ENCODE assay signal across 25 mouse cellular contexts in the genomic region with DNA sequence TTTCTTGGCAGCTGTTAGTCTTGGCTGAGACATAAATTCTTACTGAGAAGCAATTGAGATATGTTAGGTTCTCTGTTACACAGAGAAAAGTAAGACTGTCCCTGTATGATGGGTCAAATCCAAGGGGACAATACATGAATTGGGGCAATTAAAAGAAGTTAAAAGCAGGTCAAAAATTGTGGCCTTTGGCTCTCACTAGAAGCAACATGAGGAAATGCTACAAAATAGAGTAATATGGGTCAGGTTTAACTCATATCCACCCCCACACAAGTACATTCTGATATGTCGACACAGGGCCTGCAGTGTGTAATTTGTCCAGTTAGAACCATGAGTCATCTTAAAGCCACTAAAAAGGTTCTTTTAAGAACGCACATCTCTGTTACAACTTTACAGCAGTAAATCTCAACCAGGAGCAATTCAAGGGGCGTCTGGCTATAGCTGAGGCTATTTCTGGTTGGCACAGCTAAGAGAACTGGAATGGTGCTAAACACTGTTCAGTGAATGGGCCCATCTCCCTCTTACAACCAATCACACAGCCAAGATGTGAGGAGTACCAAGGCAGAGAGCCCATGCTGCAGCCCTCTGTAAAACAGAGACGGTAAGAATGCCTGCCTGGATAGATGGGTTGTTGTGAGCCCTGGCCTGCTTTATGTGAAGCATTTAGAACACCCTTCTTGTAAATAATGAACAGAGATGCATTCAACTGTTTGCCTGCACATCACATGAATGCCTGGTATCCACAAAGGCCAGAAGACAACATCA. TPM values are rescaled to one million over a fixed set of nuclear protein-coding genes. Genes with fewer than 3 reads are reported as not detected.
DNase-seq lines count a peak whose midpoint lies in the region; ATAC-seq and TF ChIP-seq lines count a peak whose summit lies in the region.
"Had no signal": no experiment of that assay in that cellular context is flagged by ENCODE, and none has a peak within 500 bp of the region (broad histone marks: within the 10 kb centered on the region; RNA-seq: fewer than 3 reads in every experiment).

No protein-coding gene starts in this region.

- peak; percentile 9 for DNase-seq in embryonic facial prominence, embryonic 14.5 days (ENCODE audit: low spot score)
- no peak for DNase-seq in embryonic facial prominence, embryonic 10.5 days (ENCODE audit: low spot score)
- no peak for DNase-seq in lung, postnatal 10 days
- peak; percentile 74 for DNase-seq in fibroblast of lung, adult 2 months (ENCODE audit: low read depth)
- no peak for DNase-seq in stomach, postnatal 0 days (ENCODE audit: low spot score)
- no peak for DNase-seq in cerebellum, adult 11-12 months
- DNase-seq: adrenal gland, postnatal 10 days; cerebellum, adult 9-10 months; gastrocnemius, postnatal 36 days; kidney, adult 18-20 months; kidney, postnatal 25 days; layer of hippocampus, adult 9-11 months; spleen, adult 18-20 months had no signal

- ATAC-seq in embryonic facial prominence, embryonic 14.5 days (ENCODE audit: low read depth) = no peak
- ATAC-seq in lung, embryonic 16.5 days (ENCODE audit: low read depth) = no peak
- ATAC-seq in stomach, postnatal 0 days (ENCODE audit: low FRiP score, low TSS enrichment) = 0 out of 2 replicates have a peak, but pooled peaks have one; percentile 48
- no peak for ATAC-seq in activated CD4-positive, CD25-positive, alpha-beta regulatory T cell, adult 4 months
- ATAC-seq: midbrain, embryonic 15.5 days had no signal

- H3K4me2 ChIP-seq in embryonic facial prominence, embryonic 14.5 days (ENCODE audit: low read depth, low read length) = no peak overlapping the region
- H3K4me2 ChIP-seq in lung, embryonic 16.5 days (ENCODE audit: low read depth, low read length) = no peak overlapping the region
- H3K4me2 ChIP-seq in stomach, postnatal 0 days (replicated peaks; ENCODE audit: low read depth) = no peak overlapping the region
- H3K4me2 ChIP-seq: embryonic facial prominence, embryonic 13.5 days; forebrain, embryonic 12.5 days; hindbrain, embryonic 14.5 days; lung, embryonic 15.5 days; midbrain, embryonic 15.5 days; stomach, embryonic 15.5 days had no signal

- no peaks in the 10 kb centered on the region for H3K9me3 ChIP-seq in embryonic facial prominence, embryonic 14.5 days (ENCODE audit: control insufficient read depth, low read length)
- H3K9me3 ChIP-seq in embryonic facial prominence, embryonic 10.5 days = no peaks in the 10 kb centered on the region
- H3K9me3 ChIP-seq in lung, embryonic 16.5 days (ENCODE audit: control insufficient read depth, low read length) = no peaks in the 10 kb centered on the region; the same call in 1 of the 2 replicates
- no peaks in the 10 kb centered on the region for H3K9me3 ChIP-seq in stomach, postnatal 0 days (ENCODE audit: control insufficient read depth, low read length)
- H3K9me3 ChIP-seq: lung, embryonic 15.5 days; midbrain, embryonic 15.5 days; stomach, embryonic 15.5 days had no signal

- H3K27ac ChIP-seq in embryonic facial prominence, embryonic 14.5 days (replicated peaks; ENCODE audit: low read depth, low read length) = no peak overlapping the region
- H3K27ac ChIP-seq in embryonic facial prominence, embryonic 10.5 days (replicated peaks) = no peak overlapping the region
- H3K27ac ChIP-seq in lung, embryonic 16.5 days (ENCODE audit: low read length) = peak overlapping the region; percentile 7; the same call in 1 of the 2 replicates
- no peak overlapping the region for H3K27ac ChIP-seq in stomach, postnatal 0 days (replicated peaks)
- H3K27ac ChIP-seq: embryonic facial prominence, embryonic 13.5 days; forebrain, embryonic 12.5 days; hindbrain, embryonic 14.5 days; lung, embryonic 15.5 days; midbrain, embryonic 15.5 days; stomach, embryonic 15.5 days had no signal

- TF ChIP-seq EP300 in stomach, postnatal 0 days (optimal IDR thresholded peaks at IDR 0.05) = no peak

- no peak overlapping the region for H3K4me3 ChIP-seq in embryonic facial prominence, embryonic 14.5 days (ENCODE audit: low read depth, low read length)
- H3K4me3 ChIP-seq in embryonic facial prominence, embryonic 10.5 days = no peak overlapping the region
- H3K4me3 ChIP-seq in lung, embryonic 16.5 days (ENCODE audit: low read length) = no peak overlapping the region
- H3K4me3 ChIP-seq in stomach, postnatal 0 days (ENCODE audit: low read depth, low read length) = no peak overlapping the region
- H3K4me3 ChIP-seq: embryonic facial prominence, embryonic 13.5 days; forebrain, embryonic 12.5 days; lung, embryonic 15.5 days; midbrain, embryonic 15.5 days; stomach, embryonic 15.5 days had no signal

- H3K4me1 ChIP-seq in embryonic facial prominence, embryonic 14.5 days (ENCODE audit: control insufficient read depth, insufficient read depth, low read length) = no peaks in the 10 kb centered on the region
- no peaks in the 10 kb centered on the region for H3K4me1 ChIP-seq in embryonic facial prominence, embryonic 10.5 days
- peaks cover 3% of the 10 kb centered on the region for H3K4me1 ChIP-seq in lung, embryonic 16.5 days (replicated peaks; ENCODE audit: control insufficient read depth, insufficient read depth, low read length)
- no peaks in the 10 kb centered on the region for H3K4me1 ChIP-seq in stomach, postnatal 0 days (replicated peaks; ENCODE audit: control insufficient read depth, insufficient read depth)
- H3K4me1 ChIP-seq: embryonic facial prominence, embryonic 13.5 days; forebrain, embryonic 12.5 days; midbrain, embryonic 15.5 days; stomach, embryonic 15.5 days had no signal

- WGBS in embryonic facial prominence, embryonic 14.5 days = 62% methylated on average over 4 of the region's 4 CpGs
- WGBS in embryonic facial prominence, embryonic 10.5 days = 83% methylated on average over 4 of the region's 4 CpGs
- WGBS in lung, embryonic 16.5 days = 59% methylated on average over 4 of the region's 4 CpGs
- 49% methylated on average over 4 of the region's 4 CpGs for WGBS in stomach, postnatal 0 days

- peaks cover 4% of the 10 kb centered on the region; the same call in 1 of the 2 replicates for H3K27me3 ChIP-seq in embryonic facial prominence, embryonic 14.5 days (replicated peaks; ENCODE audit: control insufficient read depth, insufficient read depth, low read length)
- no peaks in the 10 kb centered on the region for H3K27me3 ChIP-seq in embryonic facial prominence, embryonic 10.5 days (replicated peaks; ENCODE audit: low read depth, poor library complexity, severe bottlenecking)
- no peaks in the 10 kb centered on the region for H3K27me3 ChIP-seq in lung, embryonic 16.5 days (ENCODE audit: control insufficient read depth, insufficient read depth, low read depth, low read length)
- H3K27me3 ChIP-seq in stomach, postnatal 0 days (ENCODE audit: control insufficient read depth, insufficient read depth, low read length) = no peaks in the 10 kb centered on the region
- H3K27me3 ChIP-seq: embryonic facial prominence, embryonic 13.5 days; forebrain, embryonic 12.5 days; lung, embryonic 15.5 days; midbrain, embryonic 15.5 days; stomach, embryonic 15.5 days had no signal

- H3K36me3 ChIP-seq in embryonic facial prominence, embryonic 14.5 days (ENCODE audit: control insufficient read depth, insufficient read depth, low read length) = no peaks in the 10 kb centered on the region
- H3K36me3 ChIP-seq in embryonic facial prominence, embryonic 10.5 days (replicated peaks) = no peaks in the 10 kb centered on the region
- H3K36me3 ChIP-seq in lung, embryonic 16.5 days (ENCODE audit: control insufficient read depth, insufficient read depth, low read length) = peaks cover 3% of the 10 kb centered on the region; the same call in 1 of the 2 replicates
- no peaks in the 10 kb centered on the region for H3K36me3 ChIP-seq in stomach, postnatal 0 days (ENCODE audit: control insufficient read depth, insufficient read depth, low read length)
- H3K36me3 ChIP-seq: forebrain, embryonic 12.5 days; lung, embryonic 15.5 days; midbrain, embryonic 15.5 days; stomach, embryonic 15.5 days had no signal

- no peak overlapping the region for H3K9ac ChIP-seq in embryonic facial prominence, embryonic 14.5 days (ENCODE audit: low read depth, low read length)
- H3K9ac ChIP-seq in lung, embryonic 16.5 days (ENCODE audit: low read length) = no peak overlapping the region
- no peak overlapping the region for H3K9ac ChIP-seq in stomach, postnatal 0 days (ENCODE audit: low read length)
- H3K9ac ChIP-seq: embryonic facial prominence, embryonic 13.5 days; forebrain, embryonic 12.5 days; hindbrain, embryonic 14.5 days; lung, embryonic 15.5 days; midbrain, embryonic 15.5 days; stomach, embryonic 15.5 days had no signal

- no peak for TF ChIP-seq CTCF in stomach, postnatal 0 days (IDR thresholded peaks at IDR 0.05; ENCODE audit: low read depth)

RNA-seq across cellular contexts. Expression of gene Ifne, which starts 48.5 kb away (rescaled TPM):
- not detected in 2 replicates for polyA plus RNA-seq in embryonic facial prominence, embryonic 14.5 days (2014; fragmentation: Nextera tagmentation; extraction: Ambion mirVana)
- polyA plus RNA-seq in embryonic facial prominence, embryonic 10.5 days (2016; fragmentation: Nextera tagmentation; extraction: Ambion mirVana) = not detected in 2 replicates
- not detected in 2 replicates for polyA plus RNA-seq in lung, embryonic 16.5 days (2015; fragmentation: Nextera tagmentation; extraction: Ambion mirVana)
- 0.85 and 1.1 TPM in 2 replicates for polyA plus RNA-seq in stomach, postnatal 0 days (2015; fragmentation: Nextera tagmentation; extraction: Ambion mirVana)
- polyA plus RNA-seq in activated CD4-positive, CD25-positive, alpha-beta regulatory T cell, adult 4 months (2017; shearing (Covaris generic)) = not detected
- polyA plus RNA-seq: cortical plate, adult 2 months; embryonic facial prominence, embryonic 13.5 days; forebrain, embryonic 12.5 days; hindbrain, embryonic 14.5 days; limb, embryonic 14.5 days; lung, embryonic 15.5 days; midbrain, embryonic 15.5 days; neural tube, embryonic 11.5 days; stomach, embryonic 15.5 days; thymus, postnatal 0 days had no signal

Comparison
In these comparisons a context has a peak if more than half of its experiments do, and no peak if none do; other contexts are left out.
1. DNase-seq: peak in embryonic facial prominence, embryonic 14.5 days (single experiment) and fibroblast of lung, adult 2 months (single experiment); none in embryonic facial prominence, embryonic 10.5 days (single experiment), lung, postnatal 10 days (single experiment), stomach, postnatal 0 days (single experiment) and cerebellum, adult 11-12 months (single experiment).